Mouse (Mus musculus) lung, embryonic 14.5 days (tissue): ENCODE results near the gene Olfr723. TPM values are rescaled to one million over a fixed set of nuclear protein-coding genes. Genes with fewer than 3 reads are reported as not detected.
"Not testable (repeated sequence)": the region's sequence is repeated elsewhere in the genome, so short reads cannot be mapped to it uniquely, and the experiment has no call there.

Experiments
- ATAC-seq: fragments of 200-750 bp; cut with Nextera tagmentation; 2 replicates; pipeline ENCODE4 v1.8.0; 2017; ENCODE audit warnings: mild to moderate bottlenecking, moderate TSS enrichment, moderate library complexity; ENCODE audit not compliant: insufficient read depth
- DNase-seq: peaks from one replicate; pipeline ENCODE4 v3.0.0-alpha.2; 2015
- H3K27ac ChIP-seq: fragments of 300-500 bp; sonication (generic); 2 replicates; pipeline ENCODE4 v1.5.1; 2014; ENCODE audit warnings: low read depth, mild to moderate bottlenecking, moderate library complexity
- H3K27me3 ChIP-seq: fragments of 300-500 bp; sonication (generic); 2 replicates; pipeline ENCODE4 v1.6.1; 2014; ENCODE audit warnings: low read length, control low read depth; ENCODE audit not compliant: insufficient read depth
- H3K36me3 ChIP-seq: fragments of 300-500 bp; sonication (generic); 2 replicates; pipeline ENCODE4 v1.6.1; 2014; ENCODE audit warnings: control low read depth; ENCODE audit not compliant: insufficient read depth
- H3K4me1 ChIP-seq: fragments of 300-500 bp; sonication (generic); 2 replicates; pipeline ENCODE4 v1.6.1; 2014; ENCODE audit warnings: antibody characterized with exemption, control low read depth; ENCODE audit not compliant: insufficient read depth
- H3K4me2 ChIP-seq: fragments of 300-500 bp; sonication (generic); 2 replicates; pipeline ENCODE4 v1.6.1; 2014; ENCODE audit warnings: mild to moderate bottlenecking
- H3K4me3 ChIP-seq: fragments of 300-500 bp; sonication (generic); 2 replicates; pipeline ENCODE4 v1.5.1; 2014; ENCODE audit warnings: low read depth, low read length
- H3K9ac ChIP-seq: fragments of 300-500 bp; sonication (generic); 2 replicates; pipeline ENCODE4 v1.6.1; 2014
- H3K9me3 ChIP-seq: fragments of 300-500 bp; sonication (generic); 2 replicates; pipeline ENCODE4 v1.6.1; 2016; ENCODE audit warnings: low read depth, low read length, control low read depth
- CTCF ChIP-seq: IDR thresholded peaks from 2 replicates; pipeline ENCODE4 v1.5.1; 2016; ENCODE audit warnings: antibody characterized with exemption, low read depth
- WGBS: fragments of 180-500 bp; shearing (Covaris S2); extraction: QIAGEN DNeasy Blood & Tissue Kit; methylation state at CpG from one replicate; pipeline ENCODE4 v1.1.7; 2014; 5-methylcytosine and 5-hydroxymethylcytosine counted together
- polyA plus RNA-seq: library from polyadenylated mRNA; unstranded; fragments of >200 nt; fragmentation: Nextera tagmentation; extraction: Ambion mirVana; gene quantifications from 2 replicates; pipeline ENCODE4 v1.2.1, GENCODE M21; 2014

Olfr723 gene
- not detected in 2 replicates for polyA plus RNA-seq

DNA sequence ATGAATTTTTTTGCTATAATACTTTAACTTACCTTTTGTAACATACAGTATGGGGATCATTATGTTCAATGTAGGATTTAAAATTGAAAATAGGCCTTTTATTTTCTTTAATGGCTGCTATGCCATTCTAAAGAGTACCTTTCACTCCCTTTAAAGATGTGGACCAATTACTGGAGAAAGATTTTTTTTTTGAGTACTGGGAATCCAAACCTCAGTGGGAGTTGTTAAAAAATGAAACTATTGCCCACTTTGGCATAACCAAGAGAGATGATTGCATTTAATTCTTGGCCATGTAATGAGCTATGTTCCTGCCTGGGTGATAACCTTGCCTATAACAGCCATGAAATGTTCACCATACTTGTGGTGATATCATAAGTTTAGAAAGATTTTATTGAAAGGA, at the start of gene Olfr723:
Gene Olfr723, minus strand, starts transcription at position 101 of the 400 bp plus-strand sequence.
- not testable (repeated sequence) for H3K36me3 ChIP-seq

DNA sequence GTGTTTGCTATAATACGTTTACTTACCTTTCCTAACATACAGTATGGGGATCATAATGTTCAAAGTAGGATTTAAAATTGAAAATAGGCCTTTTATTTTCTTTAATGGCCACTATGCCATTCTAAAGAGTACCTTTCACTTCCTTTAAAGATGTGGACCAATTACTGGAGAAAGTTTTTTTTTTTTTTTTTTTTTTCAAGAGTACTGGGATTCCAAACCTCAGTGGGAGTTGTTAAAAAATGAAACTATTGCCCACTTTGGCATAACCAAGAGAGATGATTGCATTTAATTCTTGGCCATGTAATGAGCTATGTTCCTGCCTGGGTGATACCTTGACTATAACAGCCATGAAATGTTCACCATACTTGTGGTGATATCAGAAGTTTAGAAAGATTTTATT, 31.6 kb upstream of the Olfr723 start, which contains the start of gene Olfr724:
Gene Olfr724, minus strand, starts transcription at position 101 of the 400 bp plus-strand sequence.
- not testable (repeated sequence) for H3K4me1 ChIP-seq, H3K4me2 ChIP-seq, H3K9ac ChIP-seq, H3K36me3 ChIP-seq, H3K27me3 ChIP-seq, ATAC-seq, H3K27ac ChIP-seq, H3K4me3 ChIP-seq, DNase-seq, H3K9me3 ChIP-seq
- 56% methylated on average over 1 of the region's 1 CpGs for WGBS

More for the DNA sequence above, at the start of gene Olfr723:
- not testable (repeated sequence) for H3K27ac ChIP-seq, DNase-seq, H3K9ac ChIP-seq, H3K4me2 ChIP-seq, ATAC-seq, H3K4me3 ChIP-seq, H3K4me1 ChIP-seq, H3K27me3 ChIP-seq, H3K9me3 ChIP-seq

DNA sequence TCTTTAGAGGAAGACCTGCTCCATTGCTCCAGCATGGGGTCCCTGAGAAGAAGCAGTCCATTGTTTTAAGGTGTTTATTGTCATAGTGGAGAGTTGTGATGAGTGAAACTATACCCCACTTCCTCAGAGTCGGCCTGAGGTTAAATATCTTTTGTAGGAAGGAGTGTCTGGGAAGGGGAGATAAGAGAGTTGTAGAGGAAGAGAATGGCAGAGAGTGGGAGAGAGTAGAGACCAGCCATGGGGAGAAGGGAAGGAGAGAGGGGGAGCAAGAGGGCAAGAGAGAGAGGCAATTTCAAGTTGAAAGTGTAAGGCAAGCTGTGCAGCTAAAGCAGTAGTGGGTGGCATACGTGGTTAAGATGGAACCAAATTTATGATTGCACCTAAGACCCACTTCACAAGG, 24.3 kb upstream of the Olfr723 start:
- ATAC-seq (no peak), DNase-seq (no peak)
- no peak overlapping the region for H3K4me2 ChIP-seq
- no peaks in the 10 kb centered on the region for H3K36me3 ChIP-seq
- H3K9me3 ChIP-seq, result no peaks in the 10 kb centered on the region
- H3K4me3 ChIP-seq, result no peak overlapping the region
- H3K9ac ChIP-seq, result no peak overlapping the region
- no peaks in the 10 kb centered on the region for H3K4me1 ChIP-seq
- no peaks in the 10 kb centered on the region for H3K27me3 ChIP-seq
- H3K27ac ChIP-seq, result no peak overlapping the region
- TF ChIP-seq CTCF, result no peak
- 29% methylated on average over 2 of the region's 2 CpGs for WGBS

DNA sequence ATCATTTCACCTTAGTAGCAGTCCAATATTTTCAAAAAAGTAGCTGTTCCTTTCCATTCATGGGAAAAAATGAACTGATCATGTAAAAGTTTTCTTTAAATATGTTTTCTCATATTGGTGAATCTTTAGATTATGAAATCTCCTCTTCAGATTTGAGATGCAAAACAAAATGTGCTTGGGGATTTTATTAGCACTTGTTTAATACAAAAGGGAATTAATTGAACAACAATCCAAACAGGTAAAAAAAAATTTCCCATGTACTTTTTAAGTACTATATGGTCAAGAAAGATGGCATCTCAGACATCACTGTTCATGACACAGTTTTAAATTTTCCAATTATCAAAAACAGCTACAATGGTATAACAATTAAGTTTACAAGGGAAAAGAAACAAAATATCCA, 29.7 kb downstream of the Olfr723 start, which contains the start of gene Olfr722:
Gene Olfr722, minus strand, starts transcription at position 101 of the 400 bp plus-strand sequence.
- TF ChIP-seq CTCF, result no peak
- H3K27ac ChIP-seq, result no peak within 1 kb of the TSS
- no peaks in the 10 kb centered on the region for H3K27me3 ChIP-seq
- H3K9me3 ChIP-seq, result no peaks in the 10 kb centered on the region
- no peaks in the 10 kb centered on the region for H3K4me1 ChIP-seq
- no peak for ATAC-seq
- no peaks in the 10 kb centered on the region for H3K36me3 ChIP-seq
- H3K4me2 ChIP-seq, result no peak within 1 kb of the TSS
- no peak for DNase-seq
- H3K9ac ChIP-seq, result no peak within 1 kb of the TSS
- no peak within 1 kb of the TSS for H3K4me3 ChIP-seq

Other genes with a start within 250 kb of the Olfr723 start
- gene Armh4, start 148.4 kb downstream of the Olfr723 start, polyA plus RNA-seq, result 12.0 and 12.2 TPM in 2 replicates
- gene Olfr722, start 29.8 kb downstream of the Olfr723 start, polyA plus RNA-seq, result not detected in 2 replicates
- gene Olfr724, start 31.5 kb upstream of the Olfr723 start, polyA plus RNA-seq, result not detected in 2 replicates
- not detected in 2 replicates for gene Olfr725, start 108.6 kb upstream of the Olfr723 start, polyA plus RNA-seq
- gene Olfr726, start 159.2 kb upstream of the Olfr723 start, polyA plus RNA-seq, result not detected in 2 replicates
- not detected in 2 replicates for gene Olfr727, start 191.4 kb upstream of the Olfr723 start, polyA plus RNA-seq
- gene Olfr728, start 210.9 kb upstream of the Olfr723 start, polyA plus RNA-seq, result not detected in 2 replicates
- not detected in 2 replicates for gene Olfr729, start 221.1 kb upstream of the Olfr723 start, polyA plus RNA-seq